8 mouse cellular contexts compared by ENCODE assay signal in genomic region chr9:37229880-37230325, GRCm38 (mm10). TPM values are rescaled to one million over a fixed set of nuclear protein-coding genes. Genes with fewer than 3 reads are reported as not detected.
DNase-seq lines count a peak whose midpoint lies in the region; ATAC-seq and TF ChIP-seq lines count a peak whose summit lies in the region.

No protein-coding gene starts in this region.

- no peaks in the 10 kb centered on the region for H3K27me3 ChIP-seq in heart, embryonic 14.5 days (ENCODE audit: control insufficient read depth, insufficient read depth, low read length)
- H3K27me3 ChIP-seq in kidney, embryonic 16.5 days (ENCODE audit: insufficient read depth, low read length), result no peaks in the 10 kb centered on the region
- no peaks in the 10 kb centered on the region for H3K27me3 ChIP-seq in midbrain, postnatal 0 days (ENCODE audit: insufficient read depth, low read length)
- no peaks in the 10 kb centered on the region for H3K27me3 ChIP-seq in stomach, embryonic 14.5 days (ENCODE audit: control insufficient read depth, insufficient read depth, low read length)

- H3K4me3 ChIP-seq in heart, embryonic 14.5 days (ENCODE audit: control insufficient read depth in 1 of 2, insufficient read depth in 1 of 2, low read depth in 1 of 2, low read length in 2 of 2), result no peak overlapping the region
- H3K4me3 ChIP-seq in kidney, embryonic 16.5 days (ENCODE audit: low read length), result no peak overlapping the region
- no peak overlapping the region for H3K4me3 ChIP-seq in midbrain, postnatal 0 days (ENCODE audit: low read depth, low read length)
- H3K4me3 ChIP-seq in stomach, embryonic 14.5 days (ENCODE audit: low read depth, low read length), result no peak overlapping the region

- no peak overlapping the region for H3K4me2 ChIP-seq in heart, embryonic 14.5 days (ENCODE audit: low read length)
- H3K4me2 ChIP-seq in kidney, embryonic 16.5 days (replicated peaks; ENCODE audit: low read depth, low read length), result no peak overlapping the region
- H3K4me2 ChIP-seq in midbrain, postnatal 0 days (ENCODE audit: low read depth, low read length, poor library complexity, severe bottlenecking), result no peak overlapping the region
- no peak overlapping the region for H3K4me2 ChIP-seq in stomach, embryonic 14.5 days (replicated peaks; ENCODE audit: low read depth, low read length)

- peaks cover 1% of the 10 kb centered on the region in 2 experiments; a peak in 3 of 4 replicates for H3K4me1 ChIP-seq in heart, embryonic 14.5 days (ENCODE audit: control insufficient read depth in 2 of 2, insufficient read depth in 2 of 2, low read length in 2 of 2)
- H3K4me1 ChIP-seq in kidney, embryonic 16.5 days (ENCODE audit: insufficient read depth, low read length), result peaks cover 4% of the 10 kb centered on the region; the same call in 1 of the 2 replicates
- no peaks in the 10 kb centered on the region for H3K4me1 ChIP-seq in midbrain, postnatal 0 days (ENCODE audit: insufficient read depth, low read length)
- H3K4me1 ChIP-seq in stomach, embryonic 14.5 days (ENCODE audit: control insufficient read depth, insufficient read depth, low read length), result no peaks in the 10 kb centered on the region

- no peaks in the 10 kb centered on the region for H3K36me3 ChIP-seq in heart, embryonic 14.5 days (ENCODE audit: control insufficient read depth, insufficient read depth, low read length)
- H3K36me3 ChIP-seq in kidney, embryonic 16.5 days (ENCODE audit: insufficient read depth, low read length), result no peaks in the 10 kb centered on the region
- 0 out of 2 replicates have a peak, but pooled peaks cover 3% of the 10 kb centered on the region for H3K36me3 ChIP-seq in midbrain, postnatal 0 days (ENCODE audit: insufficient read depth, low read length)
- no peaks in the 10 kb centered on the region for H3K36me3 ChIP-seq in stomach, embryonic 14.5 days (ENCODE audit: control insufficient read depth, insufficient read depth, low read length)

- ATAC-seq in CD4-positive, CD25-positive, alpha-beta regulatory T cell, adult 4 months, result peak; percentile 74
- ATAC-seq in erythroblast, adult 5-6 weeks (replicated peaks; ENCODE audit: low FRiP score, poor library complexity, severe bottlenecking), result 0 out of 2 replicates have a peak, but pooled peaks have one; percentile 60
- ATAC-seq in heart, embryonic 14.5 days (ENCODE audit: insufficient number of reproducible peaks, insufficient read depth, low FRiP score, low read depth), result 0 out of 2 replicates have a peak, but pooled peaks have one; percentile 42
- ATAC-seq in kidney, embryonic 16.5 days (ENCODE audit: low FRiP score, low TSS enrichment), result peak; percentile 91
- ATAC-seq in midbrain, postnatal 0 days (ENCODE audit: low FRiP score), result peak; percentile 82
- ATAC-seq in stomach, embryonic 14.5 days (ENCODE audit: insufficient number of reproducible peaks, insufficient read depth, low FRiP score, low read depth), result peak; percentile 71; the same call in 1 of the 2 replicates

- TF ChIP-seq CTCF in midbrain, postnatal 0 days (IDR thresholded peaks at IDR 0.05), result peak; percentile 100

- no peaks in the 10 kb centered on the region for H3K9me3 ChIP-seq in heart, embryonic 14.5 days (ENCODE audit: control insufficient read depth, low read length)
- no peaks in the 10 kb centered on the region for H3K9me3 ChIP-seq in kidney, embryonic 16.5 days (ENCODE audit: low read length)
- H3K9me3 ChIP-seq in midbrain, postnatal 0 days (ENCODE audit: low read length), result no peaks in the 10 kb centered on the region
- no peaks in the 10 kb centered on the region for H3K9me3 ChIP-seq in stomach, embryonic 14.5 days (ENCODE audit: control insufficient read depth, low read depth, low read length)

- no peak overlapping the region for H3K27ac ChIP-seq in heart, embryonic 14.5 days (replicated peaks in 1 of 2; ENCODE audit: control insufficient read depth in 1 of 2, insufficient read depth in 1 of 2, low read depth in 2 of 2, low read length in 2 of 2)
- no peak overlapping the region for H3K27ac ChIP-seq in kidney, embryonic 16.5 days (ENCODE audit: low read length)
- no peak overlapping the region for H3K27ac ChIP-seq in midbrain, postnatal 0 days (ENCODE audit: low read depth, low read length)
- H3K27ac ChIP-seq in stomach, embryonic 14.5 days (ENCODE audit: low read length), result no peak overlapping the region

- no peak overlapping the region for H3K9ac ChIP-seq in heart, embryonic 14.5 days (ENCODE audit: low read length)
- H3K9ac ChIP-seq in kidney, embryonic 16.5 days (replicated peaks; ENCODE audit: low read length), result no peak overlapping the region
- 0 out of 2 replicates have a peak overlapping the region, but pooled peaks have one; percentile 1 for H3K9ac ChIP-seq in midbrain, postnatal 0 days (replicated peaks; ENCODE audit: low read length, poor library complexity, severe bottlenecking)
- H3K9ac ChIP-seq in stomach, embryonic 14.5 days (replicated peaks; ENCODE audit: low read depth, low read length), result no peak overlapping the region

- peak; percentile 90 for DNase-seq in brain, adult 2 months (ENCODE audit: low read depth, low spot score)
- peak; percentile 30 for DNase-seq in liver
- DNase-seq in midbrain, postnatal 0 days (ENCODE audit: low spot score), result peak; percentile 82

- WGBS in heart, embryonic 14.5 days, result 0% methylated on average over 1 of the region's 1 CpGs
- 0% methylated on average over 1 of the region's 1 CpGs for whole genome bisulfite sequencing in kidney, embryonic 16.5 days
- WGBS in midbrain, postnatal 0 days, result 0% methylated on average over 1 of the region's 1 CpGs
- 4% methylated on average over 1 of the region's 1 CpGs for WGBS in stomach, embryonic 14.5 days

RNA-seq across cellular contexts. Expression of gene Tmem218, which starts 21.9 kb away (rescaled TPM):
- 1 to 10 TPM; 3.4 to 4.4 TPM for polyA plus RNA-seq in CD4-positive, CD25-positive, alpha-beta regulatory T cell, adult 4 months (2017; shearing (Covaris generic))
- 2.5 TPM in 1 of 2 replicates, not detected in the other for total RNA-seq in erythroblast, adult 5-6 weeks (2015; ENCODE audit: low replicate concordance)
- 0.42 and 0.68 TPM in 2 replicates for total RNA-seq in erythroblast, adult 5-6 weeks (2017; ENCODE audit: low replicate concordance)
- 10.7 and 11.1 TPM in 2 replicates for polyA plus RNA-seq in heart, embryonic 14.5 days (2014; fragmentation: Nextera tagmentation; extraction: Ambion mirVana)
- polyA plus RNA-seq in kidney, embryonic 16.5 days (2015; fragmentation: Nextera tagmentation; extraction: Ambion mirVana), result 13.2 and 13.5 TPM in 2 replicates
- total RNA-seq in midbrain, postnatal 0 days (2014; rRNA removed), result 4.9 and 5.9 TPM in 2 replicates
- polyA plus RNA-seq in midbrain, postnatal 0 days (2015; fragmentation: Nextera tagmentation; extraction: Ambion mirVana), result 9.9 TPM in 2 replicates
- polyA plus RNA-seq in stomach, embryonic 14.5 days (2014; fragmentation: Nextera tagmentation; extraction: Ambion mirVana), result 12.5 and 13.3 TPM in 2 replicates

RNA-seq across cellular contexts. Expression of gene Slc37a2, which starts 25.6 kb away (rescaled TPM):
- 1 to 10 TPM; 2.4 to 3.6 TPM for polyA plus RNA-seq in CD4-positive, CD25-positive, alpha-beta regulatory T cell, adult 4 months (2017; shearing (Covaris generic))
- total RNA-seq in erythroblast, adult 5-6 weeks (2015; ENCODE audit: low replicate concordance), result 2.1 and 2.5 TPM in 2 replicates
- 1.7 and 1.8 TPM in 2 replicates for total RNA-seq in erythroblast, adult 5-6 weeks (2017; ENCODE audit: low replicate concordance)
- polyA plus RNA-seq in heart, embryonic 14.5 days (2014; fragmentation: Nextera tagmentation; extraction: Ambion mirVana), result 1.2 and 2.3 TPM in 2 replicates
- polyA plus RNA-seq in kidney, embryonic 16.5 days (2015; fragmentation: Nextera tagmentation; extraction: Ambion mirVana), result 2.0 TPM in 2 replicates
- total RNA-seq in midbrain, postnatal 0 days (2014; rRNA removed), result 3.5 and 4.2 TPM in 2 replicates
- polyA plus RNA-seq in midbrain, postnatal 0 days (2015; fragmentation: Nextera tagmentation; extraction: Ambion mirVana), result 1.1 and 1.2 TPM in 2 replicates
- polyA plus RNA-seq in stomach, embryonic 14.5 days (2014; fragmentation: Nextera tagmentation; extraction: Ambion mirVana), result 1.1 and 2.1 TPM in 2 replicates

Comparison
In these comparisons a context has a peak if more than half of its experiments do, and no peak if none do; other contexts are left out.
1. DNase-seq: peak in every context shown above with its lines; median percentile 90 in brain, adult 2 months; 82 in midbrain, postnatal 0 days; 30 in liver.